Mouse (Mus musculus) heart, postnatal 36 days (tissue): Measurements from ENCODE around the gene Ppp2r3d. TPM values are rescaled to one million over a fixed set of nuclear protein-coding genes. Genes with fewer than 3 reads are reported as not detected.
"Not testable (repeated sequence)": the region's sequence is repeated elsewhere in the genome, so short reads cannot be mapped to it uniquely, and the experiment has no call there.

Source experiments
- DNase-seq, 2 experiments: peaks; one replicate each; pipeline ENCODE4 v3.0.0; 2021 to 2022
- intact Hi-C: fragments of 180-260 bp; cut with DNase I; formaldehyde crosslinking; loops from one replicate; pipeline ENCODE4 v1.15.1; 2025
- total RNA-seq, 2 experiments: library from RNA; stranded (reverse); gene quantifications; 2 replicates each; pipeline ENCODE4 v1.2.3; 2021

The Ppp2r3d gene
- 100 to 1,000 TPM in 1 of 2 experiments, 10 to 100 TPM in 1; 92.0 to 101 TPM for total RNA-seq

GRCm38 (mm10) chr9:124476096-124476902 is at the start of gene Ppp2r3d:
TSS of gene Ppp2r3d (minus strand) at chr9:124476898.
- no peak for DNase-seq

GRCm38 (mm10) chr9:124493693-124494092 is 17.0 kb upstream of the Ppp2r3d start, which contains the start of gene Gm21836:
TSS of gene Gm21836 (minus strand) at chr9:124493793.
- intact Hi-C loops, DNase-seq: not testable (repeated sequence)

More at GRCm38 (mm10) chr9:124476096-124476902, at the start of gene Ppp2r3d:
- intact Hi-C loops = no loop called here

- intact Hi-C loops, DNase-seq: not testable (repeated sequence)
Measured at GRCm38 (mm10) chr9:124480361-124480980, 3.8 kb upstream of the Ppp2r3d start.

GRCm38 (mm10) chr9:124478081-124478480 is 1.4 kb upstream of the Ppp2r3d start:
- DNase-seq = peak; percentile 52 to 53
- intact Hi-C loops = no loop called here

- intact Hi-C loops = no loop called here
- no peak for DNase-seq
Measured at GRCm38 (mm10) chr9:124475689-124476088, 1.0 kb downstream of the Ppp2r3d start.

- intact Hi-C loops = no loop called here
- DNase-seq = peak; percentile 62 to 69
Measured at GRCm38 (mm10) chr9:124456572-124456971, 20.1 kb downstream of the Ppp2r3d start.

- intact Hi-C loops = no loop called here
- DNase-seq = no peak
Measured at GRCm38 (mm10) chr9:124442533-124442855, 34.2 kb downstream of the Ppp2r3d start.

GRCm38 (mm10) chr9:124441681-124442532 is 34.8 kb downstream of the Ppp2r3d start:
- no peak for DNase-seq
- intact Hi-C loops = no loop called here

GRCm38 (mm10) chr9:124440724-124441045 is 36.0 kb downstream of the Ppp2r3d start:
- DNase-seq = no peak

GRCm38 (mm10) chr9:124439848-124440723 is 36.6 kb downstream of the Ppp2r3d start:
- intact Hi-C loops = no loop called here

More at GRCm38 (mm10) chr9:124440724-124441045, 36.0 kb downstream of the Ppp2r3d start:
- intact Hi-C loops = no loop called here

GRCm38 (mm10) chr9:124439403-124439847 is 37.3 kb downstream of the Ppp2r3d start:
- DNase-seq = peak in 1 of 2 experiments; percentile 5
- intact Hi-C loops = no loop called here

More at GRCm38 (mm10) chr9:124439848-124440723, 36.6 kb downstream of the Ppp2r3d start:
- no peak for DNase-seq

- no peak for DNase-seq
Measured at GRCm38 (mm10) chr9:124438686-124439346, 37.9 kb downstream of the Ppp2r3d start.

GRCm38 (mm10) chr9:124425411-124425885 is 51.2 kb downstream of the Ppp2r3d start:
- intact Hi-C loops = loop anchor here (5.0 kb wide), 2 partner anchors 113 to 143 kb away; partner anchors contain the start of gene 2010315B03Rik
- DNase-seq = peak; percentile 95

More at GRCm38 (mm10) chr9:124438686-124439346, 37.9 kb downstream of the Ppp2r3d start:
- intact Hi-C loops = no loop called here

GRCm38 (mm10) chr9:124424542-124425410 is 51.9 kb downstream of the Ppp2r3d start:
- intact Hi-C loops = loop anchor here (5.0 kb wide), 2 partner anchors 112 to 142 kb away; partner anchors contain the start of gene 2010315B03Rik
- peak; percentile 96 to 99 for DNase-seq

GRCm38 (mm10) chr9:124424292-124424541 is 52.5 kb downstream of the Ppp2r3d start:
- DNase-seq = no peak
- intact Hi-C loops = no loop called here

- intact Hi-C loops = no loop called here
- DNase-seq = peak; percentile 97 to 99
Measured at GRCm38 (mm10) chr9:124423552-124424291, 53.0 kb downstream of the Ppp2r3d start.

GRCm38 (mm10) chr9:124422900-124423551 is 53.7 kb downstream of the Ppp2r3d start:
- DNase-seq = peak in 1 of 2 experiments; percentile 89
- intact Hi-C loops = no loop called here
